Mouse (Mus musculus): Measurements from ENCODE around the gene Sbk2. TPM values are rescaled to one million over a fixed set of nuclear protein-coding genes. Genes with fewer than 3 reads are reported as not detected.

Gene Sbk2
- polyA plus RNA-seq, 1 experiment from 2014 or later: not detected

DNA sequence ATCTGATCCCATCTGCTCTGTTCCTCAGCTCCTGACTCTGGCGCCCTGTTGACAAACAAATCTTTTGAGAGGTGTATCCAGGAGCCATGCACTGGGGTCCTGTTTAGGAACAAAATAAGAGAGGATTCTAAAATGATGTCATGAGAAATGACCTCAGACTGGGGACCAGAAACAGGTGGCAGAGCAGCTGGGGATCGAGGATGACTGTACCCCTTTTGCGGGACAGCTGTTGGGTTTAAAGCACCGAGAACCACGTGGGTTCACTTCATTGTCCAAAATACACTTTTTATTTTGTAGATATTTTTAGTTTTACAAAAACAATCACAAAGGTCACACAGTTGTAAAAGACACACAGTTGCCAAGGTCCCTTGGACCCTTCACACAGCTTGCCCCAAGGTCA, 782 bp upstream of the Sbk2 start:
- WGBS: 86% methylated on average over 5 of the region's 5 CpGs
- DNase-seq (ENCODE audit: low spot score) (no peak), ATAC-seq (no peak)
- Histone ChIP-seq H3K9me3 (replicated peaks; ENCODE audit: control insufficient read depth, low read length) (no peaks in the 10 kb centered on the region), H3K36me3 (ENCODE audit: control insufficient read depth, insufficient read depth, low read length) (no peaks in the 10 kb centered on the region), H3K4me1 (ENCODE audit: control insufficient read depth, insufficient read depth, low read length) (no peaks in the 10 kb centered on the region), H3K9ac (ENCODE audit: low read length) (no peak overlapping the region), H3K27me3 (replicated peaks; ENCODE audit: control insufficient read depth, insufficient read depth, low read length) (no peaks in the 10 kb centered on the region), H3K4me2 (ENCODE audit: low read length) (no peak overlapping the region), H3K27ac (ENCODE audit: low read depth, low read length) (no peak overlapping the region), H3K4me3 (ENCODE audit: low read depth, low read length) (no peak overlapping the region)

DNA sequence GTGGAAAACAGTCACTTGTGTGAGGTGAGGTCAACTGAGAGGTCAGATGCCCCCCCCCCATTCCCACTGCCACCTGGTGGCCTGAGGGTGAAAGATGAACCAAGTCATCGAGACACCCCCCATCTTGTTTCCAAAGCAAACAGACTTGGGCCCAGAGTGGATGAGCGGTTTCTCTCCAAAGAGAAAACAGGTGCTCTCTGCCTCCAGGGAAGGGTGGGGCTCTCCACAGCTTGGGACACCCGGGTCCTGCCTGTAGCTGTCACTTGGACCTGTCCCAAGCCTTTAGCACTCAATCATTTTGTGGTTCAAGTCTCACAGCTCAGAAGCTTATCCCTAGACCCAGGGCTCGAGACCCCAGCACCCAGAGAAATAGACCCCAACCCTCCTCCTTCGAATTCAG, 679 bp downstream of the Sbk2 start:
- no peak overlapping the region for H3K4me3 ChIP-seq (ENCODE audit: low read depth, low read length)
- ATAC-seq (no peak), DNase-seq (ENCODE audit: low spot score) (no peak)
- H3K27me3 ChIP-seq (replicated peaks; ENCODE audit: control insufficient read depth, insufficient read depth, low read length): no peaks in the 10 kb centered on the region
- H3K4me1 ChIP-seq (ENCODE audit: control insufficient read depth, insufficient read depth, low read length): no peaks in the 10 kb centered on the region
- no peak overlapping the region for H3K9ac ChIP-seq (ENCODE audit: low read length)
- no peak overlapping the region for H3K4me2 ChIP-seq (ENCODE audit: low read length)
- H3K9me3 ChIP-seq (replicated peaks; ENCODE audit: control insufficient read depth, low read length): no peaks in the 10 kb centered on the region
- 81% methylated on average over 5 of the region's 5 CpGs for WGBS
- no peaks in the 10 kb centered on the region for H3K36me3 ChIP-seq (ENCODE audit: control insufficient read depth, insufficient read depth, low read length)
- H3K27ac ChIP-seq (ENCODE audit: low read depth, low read length): no peak overlapping the region

- ATAC-seq (no peak), DNase-seq (ENCODE audit: low spot score) (no peak)
- H3K36me3 ChIP-seq (ENCODE audit: control insufficient read depth, insufficient read depth, low read length): no peaks in the 10 kb centered on the region
- H3K27ac ChIP-seq (ENCODE audit: low read depth, low read length): no peak overlapping the region
- H3K4me1 ChIP-seq (ENCODE audit: control insufficient read depth, insufficient read depth, low read length): no peaks in the 10 kb centered on the region
- no peaks in the 10 kb centered on the region for H3K27me3 ChIP-seq (replicated peaks; ENCODE audit: control insufficient read depth, insufficient read depth, low read length)
- no peak overlapping the region for H3K4me3 ChIP-seq (ENCODE audit: low read depth, low read length)
- 88% methylated on average over 10 of the region's 10 CpGs for WGBS
- no peaks in the 10 kb centered on the region for H3K9me3 ChIP-seq (replicated peaks; ENCODE audit: control insufficient read depth, low read length)
- H3K4me2 ChIP-seq (ENCODE audit: low read length): no peak overlapping the region
- no peak overlapping the region for H3K9ac ChIP-seq (ENCODE audit: low read length)
Measured at GRCm38 (mm10) chr7:4957361-4957760, 6.8 kb downstream of the Sbk2 start.

- no peaks in the 10 kb centered on the region for H3K27me3 ChIP-seq (replicated peaks; ENCODE audit: control insufficient read depth, insufficient read depth, low read length)
- H3K36me3 ChIP-seq (ENCODE audit: control insufficient read depth, insufficient read depth, low read length): no peaks in the 10 kb centered on the region
- H3K9ac ChIP-seq (ENCODE audit: low read length): no peak overlapping the region
- no peaks in the 10 kb centered on the region for H3K9me3 ChIP-seq (replicated peaks; ENCODE audit: control insufficient read depth, low read length)
- no peak for DNase-seq (ENCODE audit: low spot score)
- ATAC-seq: no peak
- H3K4me3 ChIP-seq (ENCODE audit: low read depth, low read length): no peak overlapping the region
- no peak overlapping the region for H3K27ac ChIP-seq (ENCODE audit: low read depth, low read length)
- H3K4me2 ChIP-seq (ENCODE audit: low read length): no peak overlapping the region
- H3K4me1 ChIP-seq (ENCODE audit: control insufficient read depth, insufficient read depth, low read length): no peaks in the 10 kb centered on the region
- 27% methylated on average over 10 of the region's 10 CpGs for WGBS
Measured at GRCm38 (mm10) chr7:4953815-4954445, 10.3 kb downstream of the Sbk2 start.

DNA sequence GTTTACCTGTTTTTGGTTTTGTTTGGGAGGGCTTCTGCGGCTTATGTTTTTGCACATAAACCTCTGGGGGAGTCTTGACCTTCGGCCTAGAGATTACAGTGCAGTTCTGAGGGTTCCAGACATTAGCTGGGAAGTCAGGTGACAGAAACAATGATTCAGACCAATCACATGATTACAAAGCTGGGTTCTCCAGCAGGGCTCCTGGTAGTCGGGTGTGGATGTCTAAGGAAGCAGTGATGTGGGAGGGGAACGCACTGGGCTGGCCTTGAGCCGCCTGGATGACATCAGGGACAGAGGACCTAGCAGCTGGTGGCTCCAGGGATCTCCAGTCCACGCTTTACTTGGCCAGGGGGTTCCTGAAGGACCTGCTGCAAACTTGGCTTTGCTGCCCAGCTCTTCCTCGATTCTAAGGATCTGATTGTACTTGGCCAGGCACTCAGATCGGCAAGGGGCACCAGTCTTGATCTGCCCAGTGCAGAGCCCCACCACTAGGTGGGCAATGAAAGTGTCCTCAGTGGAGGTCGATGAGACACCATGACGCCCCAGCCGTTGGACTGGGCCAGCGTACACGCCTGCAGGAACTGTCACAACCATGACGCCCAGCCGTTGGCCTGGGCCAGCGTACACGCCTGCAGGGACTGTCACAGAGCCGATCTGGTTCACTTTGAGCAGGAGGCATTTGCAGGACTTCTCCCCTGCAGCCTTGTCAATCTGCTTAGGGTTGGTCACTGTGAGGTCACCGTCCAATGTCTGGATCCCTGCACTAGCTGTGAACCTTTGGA, 13.5 kb downstream of the Sbk2 start:
- H3K27me3 ChIP-seq (replicated peaks; ENCODE audit: control insufficient read depth, insufficient read depth, low read length): no peaks in the 10 kb centered on the region
- H3K27ac ChIP-seq (ENCODE audit: low read depth, low read length): no peak overlapping the region
- H3K9me3 ChIP-seq (replicated peaks; ENCODE audit: control insufficient read depth, low read length): no peaks in the 10 kb centered on the region
- no peak for DNase-seq (ENCODE audit: low spot score)
- no peak for ATAC-seq
- H3K36me3 ChIP-seq (ENCODE audit: control insufficient read depth, insufficient read depth, low read length): no peaks in the 10 kb centered on the region
- 85% methylated on average over 19 of the region's 19 CpGs for WGBS
- H3K9ac ChIP-seq (ENCODE audit: low read length): no peak overlapping the region
- no peak overlapping the region for H3K4me2 ChIP-seq (ENCODE audit: low read length)
- H3K4me3 ChIP-seq (ENCODE audit: low read depth, low read length): no peak overlapping the region
- H3K4me1 ChIP-seq (ENCODE audit: control insufficient read depth, insufficient read depth, low read length): no peaks in the 10 kb centered on the region

DNA sequence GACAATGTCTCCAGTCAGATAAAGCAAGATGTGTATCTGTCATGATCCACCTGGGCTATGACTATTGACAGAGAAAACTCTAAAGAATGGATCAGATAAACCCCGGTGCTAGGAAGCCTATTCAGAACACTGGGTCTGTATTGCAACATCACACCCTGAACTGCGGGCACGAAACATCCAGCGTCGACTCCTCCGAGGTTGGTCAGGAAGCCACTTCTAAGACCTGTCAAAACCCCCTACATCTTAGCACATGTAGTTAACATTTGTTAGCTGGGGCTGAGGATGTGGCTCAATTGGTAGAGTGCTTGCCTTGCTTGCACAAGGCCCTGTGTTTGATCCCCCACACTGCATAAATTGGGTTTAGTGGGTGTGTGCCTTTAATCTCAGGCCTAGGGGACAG, 15.8 kb downstream of the Sbk2 start:
- H3K9me3 ChIP-seq (replicated peaks; ENCODE audit: control insufficient read depth, low read length): no peaks in the 10 kb centered on the region
- no peak overlapping the region for H3K4me2 ChIP-seq (ENCODE audit: low read length)
- H3K4me1 ChIP-seq (ENCODE audit: control insufficient read depth, insufficient read depth, low read length): no peaks in the 10 kb centered on the region
- no peak overlapping the region for H3K4me3 ChIP-seq (ENCODE audit: low read depth, low read length)
- H3K27me3 ChIP-seq (replicated peaks; ENCODE audit: control insufficient read depth, insufficient read depth, low read length): no peaks in the 10 kb centered on the region
- WGBS: 88% methylated on average over 6 of the region's 6 CpGs
- no peak overlapping the region for H3K27ac ChIP-seq (ENCODE audit: low read depth, low read length)
- no peak overlapping the region for H3K9ac ChIP-seq (ENCODE audit: low read length)
- H3K36me3 ChIP-seq (ENCODE audit: control insufficient read depth, insufficient read depth, low read length): no peaks in the 10 kb centered on the region
- no peak for ATAC-seq
- no peak for DNase-seq (ENCODE audit: low spot score)

DNA sequence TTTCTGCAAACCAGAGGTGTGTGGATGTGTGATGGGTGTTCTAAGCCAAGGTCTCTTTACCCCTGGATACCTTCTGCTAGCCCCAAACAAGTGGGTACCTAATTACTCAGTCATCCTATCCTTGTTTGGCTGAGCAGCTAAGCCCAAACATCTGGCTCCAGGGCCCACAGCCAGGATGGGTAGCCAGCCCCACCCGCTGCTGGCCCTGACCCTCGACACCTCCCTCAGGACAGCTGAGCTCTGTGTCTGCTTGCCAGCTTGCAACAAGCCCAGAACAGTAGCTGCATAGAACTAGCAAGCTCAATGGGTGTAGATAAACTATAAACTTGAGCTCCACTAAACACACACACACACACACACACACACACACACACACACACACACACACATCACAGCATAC, 16.4 kb downstream of the Sbk2 start:
- no peaks in the 10 kb centered on the region for H3K4me1 ChIP-seq (ENCODE audit: control insufficient read depth, insufficient read depth, low read length)
- no peak overlapping the region for H3K4me2 ChIP-seq (ENCODE audit: low read length)
- DNase-seq (ENCODE audit: low spot score) (no peak), ATAC-seq (no peak)
- no peak overlapping the region for H3K4me3 ChIP-seq (ENCODE audit: low read depth, low read length)
- no peaks in the 10 kb centered on the region for H3K9me3 ChIP-seq (replicated peaks; ENCODE audit: control insufficient read depth, low read length)
- no peak overlapping the region for H3K27ac ChIP-seq (ENCODE audit: low read depth, low read length)
- no peaks in the 10 kb centered on the region for H3K27me3 ChIP-seq (replicated peaks; ENCODE audit: control insufficient read depth, insufficient read depth, low read length)
- 67% methylated on average over 2 of the region's 2 CpGs for WGBS
- H3K36me3 ChIP-seq (ENCODE audit: control insufficient read depth, insufficient read depth, low read length): no peaks in the 10 kb centered on the region
- H3K9ac ChIP-seq (ENCODE audit: low read length): no peak overlapping the region

DNA sequence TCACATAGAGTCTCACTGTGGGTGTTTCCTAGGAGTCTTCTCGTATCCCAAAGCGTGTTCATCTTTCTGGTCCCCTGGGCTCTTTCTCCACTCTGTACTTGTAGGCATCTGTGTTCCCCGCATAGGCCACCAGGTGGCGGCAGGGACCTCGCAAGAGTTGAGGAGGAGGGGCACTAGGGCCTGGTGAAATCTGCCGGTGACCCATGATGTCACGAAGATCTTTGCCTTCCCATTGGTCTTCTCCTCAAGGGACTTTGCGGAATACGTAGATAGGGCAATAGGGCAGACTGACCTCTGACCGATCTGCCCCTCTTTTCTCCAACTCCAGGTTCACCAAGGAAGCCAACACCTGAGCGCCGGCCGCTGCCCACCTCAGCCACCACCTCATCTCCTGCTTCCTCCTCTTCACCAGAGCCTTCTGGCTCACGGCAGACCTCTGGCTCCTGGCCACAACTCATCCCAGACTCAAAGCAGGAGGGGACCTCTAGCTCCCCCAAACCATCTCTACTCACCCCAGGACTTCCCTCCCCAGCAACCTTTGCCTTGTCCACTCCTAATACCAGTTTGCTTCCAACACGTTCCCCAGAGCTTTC, 20.9 kb downstream of the Sbk2 start:
- WGBS: 22% methylated on average over 15 of the region's 15 CpGs
- Histone ChIP-seq H3K36me3 (ENCODE audit: control insufficient read depth, insufficient read depth, low read length) (no peaks in the 10 kb centered on the region), H3K9me3 (replicated peaks; ENCODE audit: control insufficient read depth, low read length) (no peaks in the 10 kb centered on the region), H3K4me2 (ENCODE audit: low read length) (peak overlapping the region; percentile 28), H3K27me3 (replicated peaks; ENCODE audit: control insufficient read depth, insufficient read depth, low read length) (no peaks in the 10 kb centered on the region), H3K27ac (ENCODE audit: low read depth, low read length) (no peak overlapping the region), H3K9ac (ENCODE audit: low read length) (no peak overlapping the region), H3K4me1 (ENCODE audit: control insufficient read depth, insufficient read depth, low read length) (no peaks in the 10 kb centered on the region), H3K4me3 (ENCODE audit: low read depth, low read length) (peak overlapping the region; percentile 8; the same call in 1 of the 2 replicates)
- DNase-seq (ENCODE audit: low spot score) (peak; percentile 89), ATAC-seq (peak; percentile 69)

GRCm38 (mm10) chr7:4942673-4943072, 21.5 kb downstream of the Sbk2 start:
- Histone ChIP-seq H3K4me1 (ENCODE audit: control insufficient read depth, insufficient read depth, low read length) (no peaks in the 10 kb centered on the region), H3K9me3 (replicated peaks; ENCODE audit: control insufficient read depth, low read length) (no peaks in the 10 kb centered on the region), H3K9ac (ENCODE audit: low read length) (no peak overlapping the region), H3K27ac (ENCODE audit: low read depth, low read length) (no peak overlapping the region), H3K4me3 (ENCODE audit: low read depth, low read length) (no peak overlapping the region), H3K36me3 (ENCODE audit: control insufficient read depth, insufficient read depth, low read length) (no peaks in the 10 kb centered on the region), H3K27me3 (replicated peaks; ENCODE audit: control insufficient read depth, insufficient read depth, low read length) (no peaks in the 10 kb centered on the region), H3K4me2 (ENCODE audit: low read length) (no peak overlapping the region)
- DNase-seq (ENCODE audit: low spot score) (no peak), ATAC-seq (no peak)
- WGBS: 62% methylated on average over 5 of the region's 5 CpGs

All from forebrain, embryonic 14.5 days (tissue).